Mouse (Mus musculus) urinary bladder, postnatal 14 days (tissue): ENCODE data around the gene Ptges3l.
"Not testable (repeated sequence)": the region's sequence is repeated elsewhere in the genome, so short reads cannot be mapped to it uniquely, and the experiment has no call there.

ENCODE experiments used
- DNase-seq: peaks from one replicate; pipeline ENCODE4 v3.0.0; 2021; ENCODE audit warnings: low spot score

Gene Ptges3l

DNA sequence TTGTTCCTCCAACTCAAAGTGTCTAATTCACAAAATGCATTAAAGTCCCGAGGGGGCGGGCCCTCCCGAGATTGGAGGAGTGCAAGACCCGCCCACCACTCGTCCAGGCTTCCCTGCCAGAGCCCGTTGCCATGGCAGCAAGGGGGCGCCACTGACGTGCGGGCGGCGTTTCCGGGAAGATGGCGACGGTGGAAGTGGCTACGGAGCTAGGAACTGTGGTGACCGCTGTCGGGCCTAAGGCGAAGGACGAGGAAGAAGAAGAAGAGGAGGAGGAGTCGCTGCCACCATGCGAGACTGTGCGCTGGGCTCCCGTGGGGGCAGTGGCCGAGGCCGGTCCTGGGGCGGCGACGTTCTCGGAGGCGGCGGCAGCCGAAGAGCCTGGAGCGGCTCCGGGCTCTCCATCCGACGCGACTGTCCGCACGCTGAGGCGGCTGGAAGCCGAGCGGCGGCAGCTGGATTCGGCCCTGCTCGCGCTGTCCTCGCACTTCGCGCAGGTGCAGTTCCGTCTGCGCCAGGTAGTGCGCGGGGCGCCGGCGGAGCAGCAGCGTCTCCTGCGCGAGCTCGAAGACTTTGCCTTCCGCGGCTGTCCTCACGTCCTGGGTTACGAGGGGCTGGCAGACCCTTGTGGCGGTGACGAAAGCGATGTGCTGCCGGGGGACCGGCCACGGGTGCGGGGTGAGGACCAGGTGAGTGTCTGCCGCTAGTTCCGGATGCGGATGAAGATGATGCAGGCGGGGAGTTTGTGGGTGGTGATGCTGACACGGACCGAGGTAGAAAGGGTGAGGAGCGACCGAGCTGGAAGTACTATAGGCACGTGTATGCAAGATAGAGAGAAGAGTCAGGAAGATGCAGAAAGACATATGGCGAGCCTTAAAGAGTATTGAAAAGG is at the start of gene Ptges3l, which contains the start of gene Rundc1:
TSS of gene Ptges3l (minus strand) at position 409 of the 889 bp plus-strand sequence.
TSS of gene Rundc1 (plus strand) at position 161 of the 889 bp plus-strand sequence.
- peak; percentile 100 for DNase-seq

DNA sequence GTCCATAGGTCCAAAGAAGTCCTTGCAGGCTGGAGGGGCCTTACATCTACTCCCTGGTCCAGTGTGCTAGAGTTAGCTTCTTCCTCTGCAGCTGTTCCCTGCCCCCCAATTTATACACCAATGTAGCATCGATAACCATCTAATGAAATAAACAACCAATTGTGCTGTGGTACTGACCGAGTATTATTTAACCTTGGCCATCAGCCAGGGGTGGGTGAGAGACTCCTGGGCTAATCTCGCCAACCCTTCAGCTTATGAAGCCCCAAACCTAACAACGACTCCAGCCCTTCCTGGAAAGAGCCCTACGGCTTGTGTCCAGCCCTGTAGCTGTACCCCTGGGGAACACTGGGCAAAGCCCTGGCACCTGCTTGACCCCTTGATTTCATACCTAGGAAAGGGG is 49.2 kb upstream of the Ptges3l start:
- DNase-seq: no peak

DNA sequence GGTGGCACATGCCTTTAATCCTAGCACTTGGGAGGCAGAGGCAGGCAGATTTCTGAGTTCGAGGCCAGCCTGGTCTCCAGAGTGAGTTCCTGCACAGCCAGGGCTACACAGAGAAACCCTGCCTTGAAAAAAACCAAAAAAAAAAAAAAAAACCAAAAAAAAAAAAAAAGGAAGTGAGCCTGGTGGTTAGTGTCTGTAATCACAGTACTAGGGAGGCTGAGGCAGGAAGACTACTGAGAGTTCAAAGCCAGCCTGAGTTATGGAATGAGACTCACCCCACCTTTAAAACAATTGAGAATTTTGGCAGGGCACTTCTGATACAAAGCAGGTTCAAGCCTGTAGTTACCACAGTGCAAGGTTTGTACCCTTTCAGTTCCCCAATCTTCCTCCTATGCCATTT is 48.6 kb upstream of the Ptges3l start:
- not testable (repeated sequence) for DNase-seq

DNA sequence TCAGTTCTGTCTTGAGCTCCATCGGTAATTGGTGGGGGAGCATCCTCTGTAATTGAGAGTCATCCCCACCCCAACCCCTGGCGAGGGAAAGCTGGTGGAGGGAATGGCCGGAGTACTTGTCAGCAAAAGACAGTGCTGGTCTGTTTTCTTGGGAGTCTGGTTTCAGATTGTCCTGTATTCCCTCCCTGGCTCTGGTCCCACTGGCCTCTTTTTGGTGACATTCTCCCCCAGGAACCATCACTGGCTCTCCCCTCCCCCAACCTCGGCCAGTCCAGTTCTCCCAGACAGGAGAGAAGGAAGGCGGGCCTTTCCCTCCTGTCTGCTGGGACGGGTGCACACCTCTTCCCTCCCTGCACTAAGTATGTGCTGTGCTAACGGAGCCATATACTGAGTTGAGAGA is 47.2 kb upstream of the Ptges3l start:
- DNase-seq: no peak

DNA sequence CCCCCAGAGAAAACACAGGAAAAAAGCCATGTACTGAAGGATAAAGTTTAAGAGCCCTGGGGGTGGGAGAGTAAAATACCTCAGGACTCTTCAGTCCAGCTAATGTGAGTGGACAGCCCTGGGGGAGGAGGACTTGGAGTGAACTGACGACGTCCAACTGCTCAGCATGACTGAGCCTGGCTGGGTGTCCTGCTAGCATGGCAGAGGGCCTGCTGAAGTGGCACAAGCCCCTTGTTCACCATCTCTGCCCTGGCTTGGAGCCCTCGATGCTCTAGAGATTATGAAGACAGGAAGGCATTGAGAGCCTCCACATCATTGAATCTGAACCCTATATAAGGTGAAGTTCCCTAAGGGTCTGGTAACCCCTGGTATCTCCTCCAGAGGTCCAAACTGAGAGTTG is 46.8 kb upstream of the Ptges3l start:
- no peak for DNase-seq

DNA sequence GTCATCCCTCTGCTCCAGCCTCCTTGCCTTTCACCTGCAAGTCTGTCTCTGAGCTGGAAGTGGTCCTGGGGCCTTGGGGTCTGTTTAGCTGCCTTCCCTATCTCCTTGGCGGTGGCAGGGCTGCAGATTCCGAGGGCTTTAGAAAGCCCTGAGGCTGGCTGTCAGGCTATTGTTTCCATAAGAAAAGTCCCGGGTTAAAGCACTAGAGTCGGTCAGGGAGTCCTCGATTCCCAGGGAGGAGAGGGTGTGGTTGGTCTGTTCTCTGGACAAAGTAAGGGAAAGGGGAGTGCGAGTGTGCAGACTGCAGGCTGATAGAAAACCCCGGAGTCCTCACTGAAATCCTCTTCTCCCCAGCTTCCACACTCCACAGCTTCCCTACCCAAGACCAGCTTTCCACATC is 45.1 kb upstream of the Ptges3l start:
- DNase-seq: no peak

DNA sequence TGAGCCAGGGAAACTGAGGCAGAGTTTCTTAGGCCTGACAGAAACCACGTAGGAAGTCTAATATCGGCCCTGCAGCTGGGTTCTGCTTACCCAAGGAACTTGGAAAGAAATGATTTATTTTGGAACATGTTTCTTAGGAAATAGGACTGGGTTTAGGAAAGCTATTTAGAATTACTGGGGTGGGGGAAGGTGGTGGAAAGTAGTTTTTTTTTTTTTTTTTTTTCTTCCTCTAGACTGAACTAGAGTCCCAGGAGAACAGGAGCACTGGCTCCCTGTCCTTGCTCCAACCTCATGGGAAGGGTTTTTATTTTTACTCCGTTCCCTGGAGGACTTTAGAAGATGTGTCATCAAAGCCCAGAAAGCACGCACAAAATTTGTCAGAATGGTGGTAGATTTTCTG is 44.0 kb upstream of the Ptges3l start:
- DNase-seq: no peak

DNA sequence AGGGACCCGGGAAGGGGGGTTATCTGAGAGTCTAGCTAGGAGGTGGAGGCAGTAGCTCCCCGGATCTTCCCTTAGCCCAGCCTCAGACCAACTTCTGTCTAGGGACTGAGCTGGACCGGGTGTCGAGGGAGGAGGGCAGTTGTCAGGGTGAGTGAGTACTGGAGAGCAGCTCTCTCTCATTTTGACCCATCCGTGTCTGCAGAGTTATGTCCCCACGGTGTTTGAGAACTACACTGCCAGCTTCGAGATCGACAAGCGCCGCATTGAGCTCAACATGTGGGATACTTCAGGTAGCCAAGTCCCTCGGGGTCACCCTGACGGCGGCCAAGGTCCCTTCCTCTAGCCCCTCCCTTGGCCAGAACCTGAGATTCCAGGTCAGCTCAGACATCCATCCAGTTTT is 43.6 kb upstream of the Ptges3l start:
- DNase-seq: no peak

DNA sequence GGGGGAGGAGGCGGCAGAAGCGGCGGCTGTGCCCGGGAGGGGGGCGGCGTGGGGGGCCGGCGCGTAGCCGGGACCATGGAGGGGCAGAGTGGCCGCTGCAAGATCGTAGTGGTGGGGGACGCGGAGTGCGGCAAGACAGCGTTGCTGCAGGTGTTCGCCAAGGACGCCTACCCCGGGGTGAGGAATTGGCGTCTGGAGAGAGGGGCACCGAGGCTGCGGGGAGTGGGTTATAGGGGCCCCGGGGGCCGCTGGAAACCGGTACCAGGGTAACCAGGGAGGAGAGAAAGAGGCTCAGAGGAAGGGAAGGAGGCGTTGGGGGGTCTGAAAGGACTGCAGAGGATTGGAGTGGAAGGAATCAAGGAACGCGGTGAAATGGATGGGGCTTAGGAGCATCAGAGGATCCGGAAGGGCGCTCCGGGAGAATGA is 43.1 kb upstream of the Ptges3l start:
- no peak for DNase-seq

DNA sequence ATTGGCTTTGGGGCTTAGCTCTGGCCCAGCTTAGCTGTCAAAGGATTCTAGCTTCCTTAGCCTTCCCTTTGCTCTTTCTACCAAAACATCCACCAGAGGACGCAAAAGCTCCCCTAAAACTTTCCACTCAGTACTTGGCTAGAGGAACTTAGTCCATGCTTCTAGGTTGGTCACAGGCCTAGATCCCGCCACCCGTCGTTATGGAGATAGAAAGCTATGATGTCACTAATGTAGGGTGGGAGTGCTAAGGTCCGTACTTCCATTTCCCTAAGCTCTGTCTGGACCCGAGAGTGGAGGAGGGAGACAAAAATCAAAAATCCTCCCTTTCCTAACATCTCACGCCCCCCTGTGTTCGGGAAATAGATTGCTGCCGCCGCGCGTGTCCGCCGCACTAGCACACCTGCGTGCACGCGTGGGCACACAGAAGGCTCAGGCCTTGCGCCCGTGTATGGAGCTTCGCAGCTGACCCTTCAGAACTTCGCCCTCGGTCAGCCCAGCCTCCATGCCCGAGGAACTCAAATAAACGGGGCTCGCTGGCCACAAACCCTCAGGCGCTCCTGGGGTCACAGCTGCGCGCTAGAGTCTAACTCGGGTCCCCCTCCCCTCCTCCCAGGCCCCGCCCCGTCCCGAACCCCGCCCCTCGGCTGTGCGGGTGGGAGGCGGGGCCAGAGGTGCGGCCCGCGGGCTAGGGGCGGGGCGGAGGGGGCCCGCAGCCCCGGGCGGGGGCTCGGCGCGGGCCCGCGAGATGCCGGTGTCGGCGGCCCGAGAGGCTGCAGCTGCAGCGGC is 42.5 kb upstream of the Ptges3l start:
- peak; percentile 69 for DNase-seq

DNA sequence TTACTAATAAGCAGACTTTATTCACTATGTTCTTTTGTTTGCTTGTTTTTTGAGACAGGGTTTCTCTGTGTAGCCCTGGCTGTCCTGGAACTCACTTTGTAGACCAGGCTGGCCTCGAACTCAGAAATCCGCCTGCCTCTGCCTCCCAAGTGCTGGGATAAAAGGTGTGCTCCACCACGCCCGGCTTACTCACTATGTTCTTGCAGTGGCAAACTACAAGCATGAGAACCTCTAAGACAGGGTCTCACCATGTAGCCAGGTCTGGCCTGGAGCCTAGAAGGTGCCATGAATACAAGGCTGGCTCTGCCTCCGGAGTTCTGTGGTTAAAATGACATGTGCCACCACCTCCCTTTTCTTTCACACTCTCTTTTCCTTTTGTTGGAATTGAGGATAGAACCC is 41.4 kb upstream of the Ptges3l start:
- DNase-seq: not testable (repeated sequence)

DNA sequence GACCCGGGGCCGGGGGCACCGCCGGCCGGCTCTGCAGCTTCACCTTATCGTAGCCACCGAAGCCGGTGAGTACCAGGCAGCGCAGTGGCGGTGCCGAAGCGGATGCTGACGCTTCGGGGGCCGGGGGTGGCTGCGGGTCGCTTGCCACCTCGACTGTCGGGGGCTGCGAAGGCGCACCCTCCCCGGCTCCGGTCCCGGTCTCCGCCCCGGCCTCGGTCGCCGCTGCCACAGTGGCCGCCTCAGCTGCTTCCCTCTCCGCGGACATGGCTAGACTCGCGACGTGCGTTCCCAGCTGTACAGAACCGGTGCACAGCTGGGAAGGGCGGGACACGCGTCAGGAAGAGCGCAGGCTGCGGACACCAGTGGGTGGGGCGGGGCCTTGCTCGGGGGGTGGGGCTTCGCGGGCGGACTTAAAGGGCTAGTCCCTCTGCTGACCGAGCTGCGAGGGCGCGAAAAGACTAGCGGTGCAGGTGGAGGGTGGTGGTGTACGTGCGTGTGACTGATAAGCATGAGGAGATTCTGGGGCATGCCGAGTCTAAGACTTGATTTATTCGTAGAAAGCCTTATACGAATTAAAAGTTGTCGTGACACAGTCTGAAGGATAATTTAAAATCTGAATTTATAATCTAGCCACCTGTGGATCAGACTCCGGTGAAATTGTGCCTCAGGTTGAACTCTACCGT is 40.9 kb upstream of the Ptges3l start, which contains the start of gene Vat1:
TSS of gene Vat1 (minus strand) at position 362 of the 683 bp plus-strand sequence.
- peak; percentile 79 for DNase-seq

DNA sequence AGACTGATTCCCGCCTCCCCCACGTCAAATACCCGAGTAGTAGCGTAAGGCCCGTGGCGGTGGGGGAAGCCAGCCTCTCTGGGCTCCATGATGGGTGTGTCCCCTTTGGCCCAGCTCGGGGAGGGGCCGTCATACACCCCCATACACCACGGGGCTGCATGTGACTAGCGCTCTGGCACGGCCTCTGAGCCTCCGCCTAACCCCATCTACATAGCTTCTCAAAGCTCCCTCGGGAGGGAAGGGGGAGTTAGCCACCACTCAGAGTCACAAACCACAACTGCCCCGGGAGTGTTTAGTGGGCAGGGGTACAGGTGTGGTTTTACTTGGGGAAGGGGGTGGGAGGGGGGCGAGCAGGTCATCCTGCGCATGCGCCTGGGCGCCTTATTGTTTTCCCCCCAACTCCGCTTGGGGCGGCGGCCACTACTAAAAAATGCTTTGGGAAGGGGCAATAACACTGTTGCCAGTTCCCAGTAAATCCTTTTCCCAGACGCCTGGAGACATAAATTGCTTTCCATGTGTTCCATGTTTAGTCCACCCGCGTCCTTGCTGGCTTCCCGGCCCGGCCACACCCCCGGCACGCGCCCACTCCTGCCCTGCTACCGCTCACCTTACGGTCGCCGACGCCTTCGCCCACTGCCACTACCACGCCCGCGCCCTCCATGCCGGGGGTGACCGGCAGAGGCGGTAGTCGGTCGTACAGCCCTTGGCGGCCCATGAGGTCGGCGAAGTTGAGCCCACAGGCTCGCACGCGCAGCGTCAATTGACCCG is 40.2 kb upstream of the Ptges3l start:
- peak; percentile 85 for DNase-seq

DNA sequence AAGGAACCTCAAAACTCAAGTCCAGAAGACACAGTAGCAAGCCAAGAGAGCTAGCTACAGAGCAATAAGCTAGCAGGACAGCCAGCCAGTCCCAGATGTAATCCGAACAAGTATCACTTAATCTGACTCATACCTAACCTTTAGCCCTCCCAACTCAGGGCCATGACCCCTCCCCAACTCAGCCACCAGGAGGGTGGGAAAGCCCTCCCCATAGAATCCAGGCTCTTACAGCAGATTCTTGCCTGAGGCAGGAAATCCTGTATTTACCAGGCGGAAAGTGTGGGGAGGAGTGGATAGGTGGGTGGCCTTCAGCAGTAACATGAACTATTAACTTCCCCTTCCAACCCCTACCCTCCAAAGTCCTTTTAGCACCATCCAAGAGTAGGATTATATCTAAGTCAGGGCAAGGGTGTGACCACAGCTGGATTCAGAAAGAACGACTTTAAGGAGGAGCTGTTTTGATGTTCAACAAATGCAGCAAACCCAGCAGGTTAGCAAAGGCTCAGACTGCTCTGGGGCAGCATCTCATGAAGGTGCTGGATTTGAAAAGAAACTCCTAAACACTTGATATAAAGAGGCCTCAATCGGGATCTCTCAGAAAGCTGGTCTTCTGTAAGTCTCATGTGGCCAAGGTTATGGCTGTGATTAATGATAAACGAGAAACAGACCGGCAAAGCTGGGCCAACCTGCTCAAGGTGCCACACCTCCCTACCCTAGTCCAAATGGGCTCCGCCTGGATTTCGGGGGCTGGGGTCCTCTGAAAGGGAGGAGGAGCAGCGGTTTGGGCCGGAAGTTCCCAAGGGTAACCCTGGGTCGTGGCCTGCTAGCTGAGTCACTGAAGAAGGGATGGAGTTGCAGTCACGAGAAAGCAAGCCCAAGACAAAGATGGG is 39.3 kb upstream of the Ptges3l start, which contains the start of gene Rnd2:
TSS of gene Rnd2 (plus strand) at position 789 of the 890 bp plus-strand sequence.
- DNase-seq: no peak

DNA sequence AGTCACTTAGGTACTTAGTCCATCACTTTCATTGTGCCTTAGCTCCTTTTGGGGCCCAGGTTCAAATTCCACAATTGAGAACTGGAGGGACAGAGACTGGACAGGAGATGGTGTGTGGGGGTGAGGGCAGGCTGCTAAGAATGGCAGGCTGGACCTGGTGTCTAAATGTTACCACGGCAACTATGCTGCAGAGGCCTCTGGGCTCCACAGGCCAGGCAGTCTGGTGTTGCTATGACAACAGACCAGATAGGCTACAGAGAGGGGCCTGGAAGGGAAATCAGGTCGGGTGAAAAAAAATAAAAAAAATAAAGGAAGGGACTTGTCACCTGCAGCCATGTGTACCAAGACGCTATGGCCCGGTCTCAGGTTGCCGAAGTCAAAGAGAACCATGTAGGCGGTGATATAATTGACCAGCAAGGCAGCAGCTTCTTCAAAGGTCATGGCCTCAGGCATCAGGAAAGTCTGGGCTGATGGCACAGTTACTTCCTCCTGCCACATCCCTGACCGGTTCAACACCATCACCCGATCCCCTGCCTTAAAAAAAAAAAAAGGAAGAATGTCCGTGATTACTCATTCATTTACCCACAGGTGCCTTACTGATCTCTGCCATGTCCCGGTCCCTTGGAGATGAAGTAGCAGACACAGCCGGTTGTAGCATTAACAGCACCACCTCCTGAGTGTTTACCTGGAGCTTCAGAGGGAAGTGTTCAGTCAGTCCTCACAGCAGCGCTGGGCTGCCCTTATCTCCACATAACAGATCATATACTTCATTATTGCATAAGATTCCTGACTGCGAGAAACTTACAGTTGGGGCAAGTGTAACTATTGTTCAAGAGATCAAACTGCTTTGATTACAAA is 37.7 kb upstream of the Ptges3l start:
- no peak for DNase-seq

DNA sequence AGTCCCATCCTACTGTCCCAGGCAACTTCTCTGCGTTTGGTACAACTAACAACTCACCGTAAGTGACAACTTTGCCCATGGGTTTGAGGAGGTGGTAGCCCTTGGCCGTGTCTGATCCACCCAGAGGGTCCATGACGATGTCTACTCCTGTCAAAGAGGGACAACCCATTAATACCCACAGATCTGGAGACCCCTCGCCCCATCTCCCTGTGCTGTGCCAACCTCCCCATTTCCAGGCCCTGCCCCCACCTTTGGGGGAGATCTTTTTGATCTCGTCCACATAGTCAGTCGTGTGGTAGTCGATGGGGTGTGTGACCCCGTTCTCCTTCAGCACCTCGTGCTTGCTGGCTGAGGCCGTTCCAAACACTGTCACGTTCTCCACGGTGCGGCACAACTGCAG is 37.0 kb upstream of the Ptges3l start:
- DNase-seq: no peak

DNA sequence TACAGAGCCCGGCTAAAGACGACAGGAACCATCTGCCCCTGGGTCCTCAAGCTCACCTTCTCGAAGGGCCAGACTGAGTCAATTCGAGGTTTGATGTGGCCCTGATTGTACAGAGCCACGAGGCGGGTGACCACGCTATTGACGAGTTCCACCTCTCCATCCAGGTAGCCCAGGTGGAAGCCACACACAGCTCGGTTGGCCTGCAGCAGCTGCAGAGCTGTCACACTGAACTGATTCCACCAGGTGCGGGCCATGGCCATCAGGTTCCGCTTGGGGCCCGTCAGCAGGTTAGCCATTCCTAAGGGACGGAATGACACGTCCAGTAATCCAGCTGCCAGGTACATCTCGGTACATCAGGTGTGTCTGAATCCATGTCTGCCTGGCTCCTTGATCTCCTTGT is 35.2 kb upstream of the Ptges3l start:
- DNase-seq: no peak

DNA sequence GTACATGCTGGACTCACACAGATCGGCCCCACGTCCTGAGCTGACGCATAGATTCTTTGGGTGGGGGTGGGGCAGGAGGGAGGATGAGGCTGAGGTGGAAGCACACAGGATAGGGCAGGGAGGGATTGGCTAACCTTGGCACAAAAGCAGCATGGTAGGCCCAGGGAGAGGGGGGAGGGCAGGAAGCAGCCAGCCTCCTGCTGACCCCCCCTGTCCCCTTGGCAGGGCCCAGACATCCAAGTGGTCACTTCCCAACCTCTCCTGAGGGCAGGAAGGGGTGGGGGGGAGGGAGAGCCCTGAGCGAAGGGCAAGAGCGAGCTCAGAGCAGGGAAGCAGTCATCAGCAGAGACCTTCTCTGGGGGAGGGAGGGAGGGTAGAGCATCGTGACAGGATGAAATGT is 34.6 kb upstream of the Ptges3l start:
- no peak for DNase-seq

DNA sequence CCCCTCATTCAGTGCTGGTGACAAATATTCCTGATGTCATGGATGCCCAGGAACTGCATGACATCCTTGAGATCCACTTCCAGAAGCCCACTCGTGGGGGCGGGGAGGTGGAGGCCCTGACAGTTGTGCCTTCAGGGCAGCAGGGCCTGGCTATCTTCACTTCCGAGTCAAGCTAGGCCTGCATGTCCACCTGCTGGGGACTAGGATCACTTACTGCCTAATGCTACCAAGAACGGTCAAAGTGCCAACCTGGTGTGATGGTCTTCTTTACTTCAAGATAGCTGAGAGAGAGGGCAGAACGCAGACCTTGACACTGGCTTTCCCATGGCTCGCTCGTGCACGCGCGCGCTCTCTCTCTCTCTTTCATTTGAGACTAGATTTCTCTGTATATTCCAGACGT is 33.1 kb upstream of the Ptges3l start:
- no peak for DNase-seq

DNA sequence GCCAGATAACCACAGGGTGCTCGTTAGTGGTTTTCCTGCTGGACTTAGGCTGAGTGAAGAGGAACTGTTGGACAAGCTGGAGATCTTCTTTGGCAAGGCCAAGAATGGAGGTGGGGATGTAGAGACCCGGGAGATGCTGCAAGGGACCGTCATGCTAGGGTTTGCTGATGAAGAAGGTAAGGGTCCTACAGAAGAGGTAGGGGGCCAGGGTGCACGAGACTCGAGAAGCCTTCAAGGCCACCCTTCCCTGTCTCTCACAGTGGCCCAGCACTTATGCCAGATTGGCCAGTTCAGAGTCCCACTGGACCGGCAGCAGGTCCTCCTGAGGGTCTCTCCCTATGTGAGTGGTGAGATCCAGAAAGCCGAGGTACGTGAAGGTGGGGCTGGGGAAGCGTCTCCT is 32.5 kb upstream of the Ptges3l start:
- no peak for DNase-seq
